Mouse (Mus musculus) spleen, postnatal 36 days (tissue): ENCODE results near the gene Slc25a40.

Source experiments
- DNase-seq, 2 experiments: peaks; one replicate each; pipeline ENCODE4 v3.0.0; 2022; ENCODE audit warnings: low spot score in 2 of 2, mixed read lengths in 1 of 2

Slc25a40 gene

GRCm38 (mm10) chr5:8489471-8490110 lies 66.9 kb downstream of the Slc25a40 start:
- no peak for DNase-seq

DNA sequence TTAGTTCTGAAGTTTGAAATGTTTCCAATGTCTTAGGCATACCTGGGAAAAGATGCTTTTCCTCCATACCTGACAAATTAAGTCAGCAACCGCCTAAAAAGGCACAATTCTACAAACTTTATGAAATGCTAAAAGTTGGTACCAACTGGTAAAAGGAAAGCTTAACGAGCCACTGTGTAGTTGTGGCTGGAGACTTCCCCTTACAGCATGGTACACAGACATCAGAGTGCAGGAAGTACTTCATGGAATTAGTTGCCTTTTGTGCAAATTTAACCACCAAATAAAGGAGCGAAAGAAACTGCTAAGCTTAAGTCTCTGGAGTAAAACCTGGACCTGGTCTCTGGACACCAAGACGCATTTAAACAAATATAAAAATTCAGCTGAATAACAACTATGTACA lies 69.1 kb downstream of the Slc25a40 start:
- no peak for DNase-seq
